Mouse (Mus musculus) CD8-positive naive resting alpha-beta T cell, adult 2 months (primary cell): ENCODE measurements around the gene Rhof.

Experiments used
- DNase-seq, 2 experiments: peaks; one replicate each; pipeline ENCODE4 v3.0.0; 2022; ENCODE audit warnings: low read depth in 2 of 2, low spot score in 2 of 2

Rhof gene

DNA sequence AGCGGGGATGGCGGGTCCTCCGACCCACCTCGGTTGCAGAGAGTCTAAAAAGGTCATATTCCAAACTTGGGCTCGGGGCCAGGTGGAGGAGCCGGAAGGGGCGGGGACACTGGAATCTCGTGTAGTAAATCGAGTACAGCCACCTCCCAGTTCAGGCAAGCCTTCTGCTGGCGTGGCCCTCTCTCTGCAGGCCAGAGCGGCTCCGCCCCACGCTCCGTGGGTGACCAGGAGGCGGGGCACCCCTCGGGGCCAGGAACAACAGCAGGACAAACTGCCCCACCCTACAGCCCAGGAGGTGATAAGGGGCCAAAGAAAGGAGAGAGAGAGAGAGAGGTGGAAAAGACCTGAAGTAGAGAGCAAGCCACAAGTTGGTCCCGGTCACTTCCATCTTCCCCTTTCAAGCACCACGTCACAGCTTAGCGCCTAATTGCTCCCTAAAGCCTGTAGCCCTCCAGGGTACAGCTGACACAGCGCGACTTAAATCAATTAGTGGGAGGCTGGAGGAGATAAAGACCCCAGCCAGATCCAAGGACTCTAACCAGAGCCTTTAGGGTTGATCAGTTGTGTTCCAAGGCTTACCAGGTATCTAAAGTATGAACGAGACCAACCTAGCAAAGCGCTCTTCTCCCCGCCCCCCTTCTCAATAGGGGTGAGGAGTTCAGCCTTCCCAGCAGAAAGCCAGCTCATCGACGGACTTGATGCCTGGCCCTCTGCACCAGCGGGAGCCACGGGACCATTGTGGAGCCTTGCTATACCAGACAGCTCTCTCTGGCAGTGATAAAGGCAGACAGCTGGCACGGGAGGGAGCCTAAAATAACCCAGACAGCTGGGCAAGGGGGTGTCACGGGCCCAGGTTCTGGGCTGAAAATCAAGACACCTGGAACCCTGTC is 3.2 kb upstream of the Rhof start:
- DNase-seq = no peak

DNA sequence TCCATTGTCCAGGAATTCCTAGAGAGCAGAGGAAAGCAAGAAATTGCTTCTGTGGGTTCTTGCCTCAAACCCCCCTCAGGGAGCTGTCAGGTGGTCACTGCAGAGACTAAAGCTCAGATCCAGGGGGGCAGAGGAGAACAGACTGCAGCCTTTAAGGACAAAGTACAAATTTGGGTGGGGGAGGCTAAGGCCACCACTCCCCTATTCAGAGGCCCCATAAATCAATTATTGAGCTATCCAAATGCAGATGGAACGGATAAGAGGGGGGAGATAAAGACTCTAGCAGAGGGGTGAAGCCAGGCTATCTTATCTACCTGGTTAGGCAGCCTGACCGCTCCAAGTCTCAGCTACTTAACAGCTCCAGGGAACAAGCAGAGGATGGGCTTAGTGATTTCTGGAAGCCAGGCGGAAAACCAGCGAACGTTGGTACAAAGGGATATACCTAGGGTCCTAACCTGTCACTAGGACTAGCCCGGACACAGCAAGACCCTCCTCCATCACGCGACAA is 2.4 kb upstream of the Rhof start:
- no peak for DNase-seq

DNA sequence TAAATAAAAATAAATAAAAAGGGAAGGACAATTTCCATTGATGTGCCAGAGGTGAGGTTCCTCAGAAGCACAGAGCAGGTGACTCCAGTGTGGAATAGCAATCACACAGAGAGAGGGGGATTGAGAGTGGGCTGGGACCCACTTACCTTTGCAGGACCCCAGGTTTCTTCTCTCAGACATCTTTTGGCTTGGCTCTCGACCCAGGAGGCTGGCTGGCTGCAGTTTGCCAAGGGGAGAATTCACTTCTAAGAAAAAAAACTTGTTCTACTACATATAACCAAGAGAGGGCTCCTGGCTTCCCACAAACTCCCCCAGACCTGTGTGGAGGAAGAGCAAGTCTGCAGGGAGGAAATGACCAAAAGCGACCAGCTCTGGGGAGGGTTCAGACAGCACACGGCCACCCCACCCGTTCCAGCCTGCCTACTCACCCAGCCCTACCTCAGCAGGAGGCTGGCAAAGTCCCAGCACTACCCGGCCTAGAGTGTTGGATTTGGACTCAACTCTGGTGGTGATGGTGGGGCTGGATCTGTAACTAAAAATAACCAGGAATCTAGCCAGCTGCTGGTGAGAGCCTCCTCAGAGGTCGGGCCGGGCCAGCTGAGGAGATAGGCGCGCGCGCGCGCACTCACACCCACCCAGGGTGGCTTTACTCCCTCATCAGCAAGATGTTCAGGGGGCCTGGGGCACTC is 1.8 kb upstream of the Rhof start:
- DNase-seq = no peak

GRCm38 (mm10) chr5:123133784-123134143 is 1.3 kb upstream of the Rhof start:
- no peak for DNase-seq

DNA sequence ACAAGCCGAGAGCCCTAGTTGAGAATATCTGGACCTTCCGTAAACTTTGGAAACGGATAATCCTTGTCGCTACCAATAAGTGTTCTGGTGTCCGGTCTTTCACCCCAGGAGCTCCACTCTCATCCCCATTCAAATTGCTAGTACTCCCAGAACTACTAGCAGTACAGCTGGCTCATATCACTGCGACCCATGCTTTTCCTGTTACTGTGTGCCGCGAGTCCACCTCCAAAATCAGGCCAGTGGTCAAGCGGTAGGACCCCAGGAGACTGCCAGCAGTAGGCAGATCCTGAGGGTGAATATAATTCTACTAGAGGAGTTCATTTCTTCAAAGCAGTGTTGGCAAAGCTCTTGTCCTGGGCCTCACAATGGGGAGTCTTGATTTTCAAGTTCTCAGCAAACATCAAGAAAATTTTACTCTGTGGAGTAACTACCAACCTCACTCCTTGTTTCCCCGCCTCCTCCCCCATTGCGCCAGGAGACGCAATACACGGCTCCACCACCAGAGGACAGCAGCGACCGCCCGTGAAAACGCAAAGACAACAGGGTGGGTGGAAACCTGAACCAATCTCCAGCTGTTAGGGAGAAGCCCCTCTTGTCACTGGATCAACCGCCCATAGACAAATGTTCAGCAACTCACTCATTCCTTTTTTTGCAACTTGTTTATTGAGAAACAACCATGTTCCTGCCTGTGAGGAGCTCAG is 741 bp upstream of the Rhof start:
- DNase-seq = peak; percentile 89 to 96

DNA sequence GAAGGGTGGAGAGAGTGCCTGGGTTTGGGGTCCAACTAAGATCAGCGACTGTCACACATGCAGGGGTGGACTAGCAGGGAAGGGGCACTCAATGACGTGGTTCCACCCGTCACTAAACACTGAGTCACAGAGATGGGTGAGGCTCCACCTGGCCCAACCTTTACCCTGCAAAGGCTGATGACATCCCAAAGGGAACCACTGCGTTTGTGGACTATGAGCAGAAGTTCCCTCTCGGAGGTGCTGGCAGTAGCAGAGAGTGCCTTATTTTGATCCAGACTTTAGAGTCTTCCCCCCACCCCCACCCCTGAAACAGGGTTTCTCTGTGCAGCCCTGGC is 1.7 kb downstream of the Rhof start:
- DNase-seq = no peak

DNA sequence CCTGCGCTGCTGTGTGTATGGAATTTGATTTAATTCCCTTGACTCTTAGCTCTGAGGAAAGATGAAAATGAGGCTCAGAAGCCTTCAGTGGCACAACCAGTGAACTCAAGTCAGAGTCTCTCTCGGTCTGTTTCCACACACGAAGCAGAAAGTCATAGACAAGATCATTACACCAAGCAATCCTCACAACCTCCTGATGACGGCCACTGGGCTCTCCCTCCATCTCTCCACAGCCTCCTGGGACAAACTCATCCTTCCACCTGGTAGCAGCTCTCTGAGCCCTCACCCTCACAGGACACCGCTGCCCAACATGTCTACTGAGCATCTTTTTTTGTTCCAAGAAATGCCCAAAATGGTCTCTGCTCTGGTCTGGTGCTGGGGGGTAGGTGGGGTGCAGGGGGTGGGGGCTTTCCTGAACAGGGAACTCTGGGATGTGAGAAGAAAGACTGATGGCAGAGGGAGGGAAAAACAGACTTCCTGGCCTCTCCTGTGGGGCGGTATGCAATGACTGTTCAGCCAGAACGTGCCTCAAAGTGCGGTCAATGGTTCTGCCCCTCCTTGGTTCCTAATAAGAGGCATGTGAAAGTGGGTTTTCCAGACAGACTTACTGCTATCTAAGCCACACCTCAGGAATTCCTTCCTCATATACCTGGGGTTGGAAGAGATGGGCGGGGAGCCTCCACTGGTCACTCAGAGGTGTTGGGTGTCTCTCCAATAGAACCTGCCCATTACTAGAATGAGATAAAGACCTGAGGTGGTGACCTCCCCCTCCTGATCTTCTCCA is 2.3 kb downstream of the Rhof start:
- no peak for DNase-seq

DNA sequence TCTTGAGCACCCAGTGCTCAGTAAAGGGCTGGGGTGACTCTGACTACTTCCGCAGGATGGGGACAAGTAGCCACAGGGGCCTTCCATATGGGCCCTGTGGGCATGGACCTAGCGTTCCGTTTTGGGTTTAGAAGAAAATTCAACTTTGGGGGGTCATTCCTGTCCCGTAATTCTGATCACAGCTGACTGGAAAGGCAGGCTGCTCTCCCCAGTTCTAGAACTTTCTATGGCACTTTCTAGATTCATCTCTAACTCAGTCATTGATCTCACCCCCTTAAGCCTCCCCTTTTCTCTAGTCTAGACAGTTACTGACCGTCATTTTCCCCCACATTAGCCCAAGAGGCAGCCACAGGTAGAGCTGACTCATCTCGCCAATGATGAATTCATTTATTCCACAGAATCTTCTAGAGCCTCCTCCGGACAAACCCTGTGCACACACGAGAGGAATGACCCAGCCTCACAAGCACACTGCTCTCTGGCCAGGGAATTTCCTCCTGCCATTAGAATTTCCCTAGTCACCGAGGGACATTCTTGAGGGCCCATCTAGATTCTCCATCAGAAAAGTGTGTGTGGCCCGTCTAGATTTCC is 3.2 kb downstream of the Rhof start:
- no peak for DNase-seq

GRCm38 (mm10) chr5:123128426-123129169 is 3.9 kb downstream of the Rhof start:
- peak; percentile 81 to 84 for DNase-seq

- DNase-seq = no peak
These were observed 5.5 kb downstream of the Rhof start for GRCm38 (mm10) chr5:123127031-123127430.

GRCm38 (mm10) chr5:123125638-123126406 is 6.7 kb downstream of the Rhof start:
- DNase-seq = peak in 1 of 2 experiments; percentile 49

DNA sequence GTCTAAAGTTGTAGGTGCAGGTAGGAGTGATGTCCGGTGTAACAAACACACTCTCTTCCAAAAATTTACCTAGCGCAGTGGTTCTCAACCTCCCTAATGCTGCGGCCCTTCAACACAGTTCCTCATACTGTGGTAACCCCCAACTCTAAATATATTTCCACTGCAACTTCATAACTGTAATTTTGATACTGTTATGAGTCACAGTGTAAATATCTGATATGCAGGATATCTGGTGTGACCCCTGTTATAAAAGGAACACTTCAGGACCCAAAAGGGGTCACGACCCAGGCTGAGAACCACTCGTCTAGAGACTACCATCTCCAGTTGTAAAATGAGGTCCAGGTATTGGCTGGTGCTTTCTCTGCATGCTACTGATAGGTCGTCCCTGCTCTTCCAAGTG is 7.4 kb downstream of the Rhof start:
- no peak for DNase-seq

- no peak for DNase-seq
These were observed 10.3 kb downstream of the Rhof start for GRCm38 (mm10) chr5:123122181-123122580.

DNA sequence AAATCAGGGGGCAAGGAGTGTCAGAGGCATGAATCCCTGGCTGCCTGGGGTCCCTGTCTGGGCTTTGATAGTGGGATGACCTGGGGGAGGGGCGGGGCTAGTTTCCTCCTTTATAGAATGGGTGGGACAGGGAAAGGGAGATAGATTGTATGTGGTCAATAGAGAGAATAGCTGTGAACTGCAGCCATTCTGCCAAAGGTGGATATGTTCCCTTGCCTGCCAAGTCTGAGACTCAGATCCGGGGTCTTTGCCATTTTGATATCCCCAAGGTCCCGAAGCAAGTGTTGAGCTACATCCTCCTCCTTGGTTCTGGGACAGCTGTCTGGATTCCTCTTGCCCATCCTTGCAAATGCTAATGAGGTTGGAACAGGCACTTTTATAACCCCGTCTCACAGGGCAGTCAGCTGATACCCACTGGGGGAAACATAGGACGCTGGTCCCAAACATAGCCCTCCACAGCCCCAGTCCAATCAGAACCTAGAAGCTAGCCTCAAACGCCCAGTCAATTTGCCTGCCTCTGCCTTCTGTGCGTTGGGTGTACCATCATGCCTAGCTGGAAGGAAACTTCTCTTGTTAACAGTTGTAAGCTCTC is 11.8 kb downstream of the Rhof start:
- DNase-seq = no peak

DNA sequence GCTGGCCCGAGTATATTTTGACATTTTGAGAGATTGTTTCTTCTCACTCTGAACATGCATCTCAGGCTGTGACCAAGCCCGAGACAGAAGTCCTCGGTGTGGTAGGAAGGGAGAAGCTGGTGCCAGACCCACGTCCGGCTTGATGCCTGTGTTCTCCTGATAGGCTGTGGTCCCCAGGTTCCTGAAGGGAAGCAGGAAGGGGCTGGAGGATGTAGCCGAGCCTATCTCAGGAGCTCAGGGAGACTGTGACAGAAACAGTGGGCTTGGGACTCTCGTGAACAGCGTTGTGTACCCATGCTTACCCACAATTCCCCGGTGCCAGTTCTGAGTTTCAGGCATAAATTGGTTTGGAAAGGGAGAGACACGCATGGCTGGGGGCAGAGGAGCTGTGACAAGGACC is 13.7 kb downstream of the Rhof start:
- DNase-seq = no peak

GRCm38 (mm10) chr5:123117773-123118172 is 14.7 kb downstream of the Rhof start:
- DNase-seq = no peak

- peak; percentile 60 to 69 for DNase-seq
These were observed 15.2 kb downstream of the Rhof start for GRCm38 (mm10) chr5:123117257-123117656.

GRCm38 (mm10) chr5:123116080-123116479 is 16.4 kb downstream of the Rhof start:
- DNase-seq = no peak

DNA sequence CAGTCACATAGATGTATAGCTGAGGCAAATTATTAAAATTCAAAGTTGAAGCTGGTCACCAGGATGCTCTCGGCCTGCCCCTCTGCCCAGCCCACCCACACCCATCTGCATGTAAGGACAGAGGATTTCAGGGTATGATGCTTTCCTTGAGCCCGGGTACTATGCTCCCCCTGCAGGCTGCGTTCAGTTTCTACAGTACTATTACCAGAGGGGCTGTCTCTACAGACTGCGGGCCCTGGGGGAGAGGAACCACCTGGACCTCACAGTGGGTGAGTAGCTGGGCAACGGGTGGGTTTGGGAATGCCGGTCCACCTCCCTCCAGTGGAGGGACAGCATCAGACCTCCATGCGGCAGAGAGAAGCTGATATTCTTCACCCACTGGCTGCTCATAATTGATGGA is 17.6 kb downstream of the Rhof start:
- DNase-seq = no peak
